Mouse (Mus musculus): ENCODE measurements around the gene Fam110c. TPM values are rescaled to one million over a fixed set of nuclear protein-coding genes. Genes with fewer than 3 reads are reported as not detected.

Fam110c gene
- polyA plus RNA-seq, 1 experiment from 2014 or later, result 0.40 TPM

GRCm38 (mm10) chr12:31074839-31075538 is 1.3 kb downstream of the Fam110c start:
- peak overlapping the region; percentile 62 for H3K4me3 ChIP-seq (ENCODE audit: low read depth, low read length)
- H3K4me1 ChIP-seq (ENCODE audit: control insufficient read depth, insufficient read depth, low read length), result no peaks in the 10 kb centered on the region
- H3K4me2 ChIP-seq, result peak overlapping the region; percentile 99
- 2% methylated on average over 24 of the region's 24 CpGs for WGBS (ENCODE audit: insufficient replicate concordance)
- H3K36me3 ChIP-seq (ENCODE audit: control insufficient read depth, insufficient read depth, low read length), result no peaks in the 10 kb centered on the region
- ATAC-seq (replicated peaks; ENCODE audit: insufficient number of reproducible peaks, low FRiP score, low TSS enrichment), result no peak; the same call in none of the 2 replicates
- peak overlapping the region; percentile 38; the same call in 1 of the 2 replicates for H3K27ac ChIP-seq (ENCODE audit: low read depth, low read length)
- peaks cover 29% of the 10 kb centered on the region for H3K27me3 ChIP-seq (ENCODE audit: control insufficient read depth, insufficient read depth, low read length)
- H3K9ac ChIP-seq (ENCODE audit: low read depth, low read length), result peak overlapping the region; percentile 50; the same call in 1 of the 2 replicates
- H3K9me3 ChIP-seq (replicated peaks; ENCODE audit: control insufficient read depth, low read length), result no peaks in the 10 kb centered on the region

- 57% methylated on average over 7 of the region's 7 CpGs for WGBS (ENCODE audit: insufficient replicate concordance)
- no peak for ATAC-seq (replicated peaks; ENCODE audit: insufficient number of reproducible peaks, low FRiP score, low TSS enrichment)
- no peak overlapping the region for H3K27ac ChIP-seq (ENCODE audit: low read depth, low read length)
- 0 out of 2 replicates have a peak, but pooled peaks cover 5% of the 10 kb centered on the region for H3K4me1 ChIP-seq (ENCODE audit: control insufficient read depth, insufficient read depth, low read length)
- H3K36me3 ChIP-seq (ENCODE audit: control insufficient read depth, insufficient read depth, low read length), result no peaks in the 10 kb centered on the region
- no peaks in the 10 kb centered on the region for H3K9me3 ChIP-seq (replicated peaks; ENCODE audit: control insufficient read depth, low read length)
- H3K27me3 ChIP-seq (ENCODE audit: control insufficient read depth, insufficient read depth, low read length), result peaks cover 27% of the 10 kb centered on the region
- no peak overlapping the region for H3K4me3 ChIP-seq (ENCODE audit: low read depth, low read length)
- H3K9ac ChIP-seq (ENCODE audit: low read depth, low read length), result no peak overlapping the region
- no peak overlapping the region; the same call in 1 of the 2 replicates for H3K4me2 ChIP-seq
Observed at GRCm38 (mm10) chr12:31077020-31077419, 3.4 kb downstream of the Fam110c start.

DNA sequence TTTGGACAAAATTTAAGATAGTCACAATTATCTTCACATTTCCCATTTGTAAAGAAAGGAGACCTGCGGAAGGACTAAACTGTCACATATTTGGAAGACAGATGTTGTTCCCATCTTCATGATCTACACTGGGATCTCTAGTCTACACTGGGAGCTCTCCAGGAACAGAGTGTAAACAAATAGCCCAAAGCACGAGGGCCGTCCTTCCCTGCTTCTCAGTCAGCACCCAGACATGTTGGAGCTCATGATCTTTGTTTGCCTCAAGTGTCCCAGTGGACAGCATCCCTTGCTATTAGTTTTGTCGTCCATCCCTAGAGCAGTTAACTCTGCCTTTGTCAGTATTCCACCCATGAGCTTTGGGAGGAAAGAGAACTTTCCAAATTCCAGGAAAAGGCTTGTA is 4.4 kb downstream of the Fam110c start:
- Histone ChIP-seq H3K4me3 (ENCODE audit: low read depth, low read length) (no peak overlapping the region), H3K36me3 (ENCODE audit: control insufficient read depth, insufficient read depth, low read length) (no peaks in the 10 kb centered on the region), H3K27ac (ENCODE audit: low read depth, low read length) (no peak overlapping the region), H3K4me1 (ENCODE audit: control insufficient read depth, insufficient read depth, low read length) (peaks cover 7% of the 10 kb centered on the region; the same call in 1 of the 2 replicates), H3K4me2 (peak overlapping the region; percentile 6; the same call in 1 of the 2 replicates), H3K9ac (ENCODE audit: low read depth, low read length) (no peak overlapping the region), H3K9me3 (replicated peaks; ENCODE audit: control insufficient read depth, low read length) (no peaks in the 10 kb centered on the region), H3K27me3 (ENCODE audit: control insufficient read depth, insufficient read depth, low read length) (peaks cover 17% of the 10 kb centered on the region)
- ATAC-seq (replicated peaks; ENCODE audit: insufficient number of reproducible peaks, low FRiP score, low TSS enrichment), result no peak
- 56% methylated on average over 4 of the region's 4 CpGs for WGBS (ENCODE audit: insufficient replicate concordance)

DNA sequence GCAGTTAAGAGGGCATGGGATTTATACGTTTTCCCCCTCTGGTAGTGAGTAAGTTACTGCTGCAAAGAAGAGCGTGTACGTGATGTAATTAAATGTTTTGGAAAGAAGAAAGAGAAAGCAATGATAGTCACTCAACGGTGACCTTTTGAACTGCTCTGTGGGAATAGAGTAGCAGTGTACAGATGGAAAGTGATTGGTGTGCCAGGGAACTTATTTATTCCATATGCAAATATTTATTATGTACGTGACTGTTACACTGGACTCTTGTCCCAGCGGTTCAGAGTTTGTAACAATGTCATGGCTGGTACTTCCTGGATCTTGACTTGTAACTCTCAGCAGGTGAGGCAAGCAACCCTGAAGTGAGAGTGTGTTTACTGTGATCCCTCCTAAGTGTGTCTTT is 6.7 kb downstream of the Fam110c start:
- H3K4me1 ChIP-seq (ENCODE audit: control insufficient read depth, insufficient read depth, low read length), result peaks cover 8% of the 10 kb centered on the region; the same call in 1 of the 2 replicates
- no peaks in the 10 kb centered on the region for H3K36me3 ChIP-seq (ENCODE audit: control insufficient read depth, insufficient read depth, low read length)
- H3K9me3 ChIP-seq (replicated peaks; ENCODE audit: control insufficient read depth, low read length), result no peaks in the 10 kb centered on the region
- peaks cover 2% of the 10 kb centered on the region for H3K27me3 ChIP-seq (ENCODE audit: control insufficient read depth, insufficient read depth, low read length)
- no peak overlapping the region for H3K4me2 ChIP-seq
- no peak for ATAC-seq (replicated peaks; ENCODE audit: insufficient number of reproducible peaks, low FRiP score, low TSS enrichment)
- 0 out of 2 replicates have a peak overlapping the region, but pooled peaks have one; percentile 15 for H3K27ac ChIP-seq (ENCODE audit: low read depth, low read length)
- H3K9ac ChIP-seq (ENCODE audit: low read depth, low read length), result no peak overlapping the region
- no peak overlapping the region for H3K4me3 ChIP-seq (ENCODE audit: low read depth, low read length)
- WGBS (ENCODE audit: insufficient replicate concordance), result 71% methylated on average over 6 of the region's 6 CpGs

- Histone ChIP-seq H3K9me3 (replicated peaks; ENCODE audit: control insufficient read depth, low read length) (no peaks in the 10 kb centered on the region), H3K36me3 (ENCODE audit: control insufficient read depth, insufficient read depth, low read length) (no peaks in the 10 kb centered on the region), H3K9ac (ENCODE audit: low read depth, low read length) (no peak overlapping the region), H3K4me1 (ENCODE audit: control insufficient read depth, insufficient read depth, low read length) (peaks cover 8% of the 10 kb centered on the region; the same call in 1 of the 2 replicates), H3K4me2 (peak overlapping the region; percentile 36), H3K27me3 (ENCODE audit: control insufficient read depth, insufficient read depth, low read length) (peaks cover 1% of the 10 kb centered on the region; the same call in 1 of the 2 replicates), H3K4me3 (ENCODE audit: low read depth, low read length) (no peak overlapping the region), H3K27ac (ENCODE audit: low read depth, low read length) (0 out of 2 replicates have a peak overlapping the region, but pooled peaks have one; percentile 15)
- 51% methylated on average over 6 of the region's 6 CpGs for WGBS (ENCODE audit: insufficient replicate concordance)
- ATAC-seq (replicated peaks; ENCODE audit: insufficient number of reproducible peaks, low FRiP score, low TSS enrichment), result no peak
Observed at GRCm38 (mm10) chr12:31080890-31081554, 7.4 kb downstream of the Fam110c start.

GRCm38 (mm10) chr12:31083007-31083406 is 9.3 kb downstream of the Fam110c start:
- ATAC-seq (replicated peaks; ENCODE audit: insufficient number of reproducible peaks, low FRiP score, low TSS enrichment), result no peak
- Histone ChIP-seq H3K4me1 (ENCODE audit: control insufficient read depth, insufficient read depth, low read length) (peaks cover 8% of the 10 kb centered on the region; the same call in 1 of the 2 replicates), H3K9me3 (replicated peaks; ENCODE audit: control insufficient read depth, low read length) (no peaks in the 10 kb centered on the region), H3K4me3 (ENCODE audit: low read depth, low read length) (no peak overlapping the region), H3K27ac (ENCODE audit: low read depth, low read length) (no peak overlapping the region), H3K27me3 (ENCODE audit: control insufficient read depth, insufficient read depth, low read length) (no peaks in the 10 kb centered on the region), H3K9ac (ENCODE audit: low read depth, low read length) (no peak overlapping the region), H3K36me3 (ENCODE audit: control insufficient read depth, insufficient read depth, low read length) (no peaks in the 10 kb centered on the region), H3K4me2 (no peak overlapping the region)
- WGBS (ENCODE audit: insufficient replicate concordance), result 28% methylated on average over 4 of the region's 4 CpGs

- 76% methylated on average over 4 of the region's 4 CpGs for WGBS (ENCODE audit: insufficient replicate concordance)
- H3K36me3 ChIP-seq (ENCODE audit: control insufficient read depth, insufficient read depth, low read length), result no peaks in the 10 kb centered on the region
- peaks cover 8% of the 10 kb centered on the region; the same call in 1 of the 2 replicates for H3K4me1 ChIP-seq (ENCODE audit: control insufficient read depth, insufficient read depth, low read length)
- H3K27me3 ChIP-seq (ENCODE audit: control insufficient read depth, insufficient read depth, low read length), result no peaks in the 10 kb centered on the region
- no peak overlapping the region for H3K4me3 ChIP-seq (ENCODE audit: low read depth, low read length)
- H3K9ac ChIP-seq (ENCODE audit: low read depth, low read length), result no peak overlapping the region
- H3K27ac ChIP-seq (ENCODE audit: low read depth, low read length), result no peak overlapping the region
- ATAC-seq (replicated peaks; ENCODE audit: insufficient number of reproducible peaks, low FRiP score, low TSS enrichment), result no peak
- no peak overlapping the region for H3K4me2 ChIP-seq
- H3K9me3 ChIP-seq (replicated peaks; ENCODE audit: control insufficient read depth, low read length), result no peaks in the 10 kb centered on the region
Observed at GRCm38 (mm10) chr12:31083407-31083806, 9.7 kb downstream of the Fam110c start.

DNA sequence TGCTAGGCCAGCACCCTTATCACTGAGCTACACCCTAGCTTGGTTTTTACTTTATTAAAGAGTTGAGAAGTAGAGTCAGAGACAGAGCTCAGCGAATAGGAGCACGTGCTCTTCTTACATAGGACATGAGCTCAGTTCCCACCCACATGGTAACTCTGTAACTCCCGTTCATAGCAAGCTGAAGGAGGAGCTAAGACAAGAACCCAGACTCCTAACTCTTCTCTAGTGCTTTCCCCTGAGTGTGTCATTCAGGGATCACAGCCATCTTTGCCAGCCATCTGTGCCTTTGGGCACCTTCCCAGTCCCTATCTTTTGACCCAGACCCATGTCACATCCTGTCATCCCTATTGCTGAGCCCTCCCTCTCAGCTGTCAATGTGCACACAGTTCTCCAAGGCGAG is 13.4 kb downstream of the Fam110c start:
- peaks cover 3% of the 10 kb centered on the region for H3K4me1 ChIP-seq (ENCODE audit: control insufficient read depth, insufficient read depth, low read length)
- no peak overlapping the region for H3K27ac ChIP-seq (ENCODE audit: low read depth, low read length)
- H3K4me2 ChIP-seq, result no peak overlapping the region
- no peak overlapping the region for H3K9ac ChIP-seq (ENCODE audit: low read depth, low read length)
- no peaks in the 10 kb centered on the region for H3K27me3 ChIP-seq (ENCODE audit: control insufficient read depth, insufficient read depth, low read length)
- no peaks in the 10 kb centered on the region for H3K36me3 ChIP-seq (ENCODE audit: control insufficient read depth, insufficient read depth, low read length)
- H3K4me3 ChIP-seq (ENCODE audit: low read depth, low read length), result no peak overlapping the region
- ATAC-seq (replicated peaks; ENCODE audit: insufficient number of reproducible peaks, low FRiP score, low TSS enrichment), result no peak
- no peaks in the 10 kb centered on the region for H3K9me3 ChIP-seq (replicated peaks; ENCODE audit: control insufficient read depth, low read length)
- WGBS (ENCODE audit: insufficient replicate concordance), result 71% methylated on average over 4 of the region's 4 CpGs

All from heart, embryonic 11.5 days (tissue).